Mouse (Mus musculus): ENCODE data around the gene Defb25. TPM values are rescaled to one million over a fixed set of nuclear protein-coding genes. Genes with fewer than 3 reads are reported as not detected.

Gene Defb25
- polyA plus RNA-seq, 1 experiment = not detected

- Histone ChIP-seq H3K4me3 (ENCODE audit: insufficient read depth, low read depth, low read length) (peak overlapping the region; percentile 21), H3K27ac (ENCODE audit: insufficient read depth, low read depth, low read length) (no peak overlapping the region), H3K4me1 (ENCODE audit: control insufficient read depth, insufficient read depth, low read length) (peaks cover 5% of the 10 kb centered on the region; the same call in 1 of the 2 replicates)
- TF ChIP-seq CTCF (IDR thresholded peaks at IDR 0.05; ENCODE audit: insufficient read depth, low read depth, low read length) (no peak), POLR2A (IDR thresholded peaks at IDR 0.05; ENCODE audit: insufficient read depth, low read depth, low read length) (no peak)
- 37% methylated on average over 17 of the region's 17 CpGs for WGBS
These were observed 10.5 kb upstream of the Defb25 start for GRCm38 (mm10) chr2:152633334-152633733.

- 89% methylated on average over 6 of the region's 6 CpGs for WGBS
- TF ChIP-seq POLR2A (IDR thresholded peaks at IDR 0.05; ENCODE audit: insufficient read depth, low read depth, low read length) (no peak), CTCF (IDR thresholded peaks at IDR 0.05; ENCODE audit: insufficient read depth, low read depth, low read length) (no peak)
- no peak overlapping the region for H3K27ac ChIP-seq (ENCODE audit: insufficient read depth, low read depth, low read length)
- H3K4me3 ChIP-seq (ENCODE audit: insufficient read depth, low read depth, low read length) = no peak overlapping the region
- H3K4me1 ChIP-seq (ENCODE audit: control insufficient read depth, insufficient read depth, low read length) = peaks cover 17% of the 10 kb centered on the region
These were observed 7.1 kb upstream of the Defb25 start for GRCm38 (mm10) chr2:152629904-152630303.

GRCm38 (mm10) chr2:152629239-152629638 lies 6.4 kb upstream of the Defb25 start:
- no peak overlapping the region for H3K4me3 ChIP-seq (ENCODE audit: insufficient read depth, low read depth, low read length)
- TF ChIP-seq CTCF (IDR thresholded peaks at IDR 0.05; ENCODE audit: insufficient read depth, low read depth, low read length) = no peak
- TF ChIP-seq POLR2A (IDR thresholded peaks at IDR 0.05; ENCODE audit: insufficient read depth, low read depth, low read length) = no peak
- H3K4me1 ChIP-seq (ENCODE audit: control insufficient read depth, insufficient read depth, low read length) = peaks cover 17% of the 10 kb centered on the region
- no peak overlapping the region for H3K27ac ChIP-seq (ENCODE audit: insufficient read depth, low read depth, low read length)
- 81% methylated on average over 3 of the region's 3 CpGs for WGBS

- Histone ChIP-seq H3K4me1 (ENCODE audit: control insufficient read depth, insufficient read depth, low read length) (peaks cover 11% of the 10 kb centered on the region), H3K27ac (ENCODE audit: insufficient read depth, low read depth, low read length) (no peak overlapping the region), H3K4me3 (ENCODE audit: insufficient read depth, low read depth, low read length) (no peak overlapping the region)
- 68% methylated on average over 17 of the region's 17 CpGs for WGBS
- TF ChIP-seq CTCF (IDR thresholded peaks at IDR 0.05; ENCODE audit: insufficient read depth, low read depth, low read length) (no peak), POLR2A (IDR thresholded peaks at IDR 0.05; ENCODE audit: insufficient read depth, low read depth, low read length) (no peak)
These were observed 5.2 kb upstream of the Defb25 start for GRCm38 (mm10) chr2:152628066-152628465.

GRCm38 (mm10) chr2:152626774-152627591 lies 4.1 kb upstream of the Defb25 start, which contains the start of gene Rem1:
Gene Rem1 (plus strand): TSS chr2:152626951.
- Histone ChIP-seq H3K4me3 (ENCODE audit: insufficient read depth, low read depth, low read length) (peak within 1 kb of the TSS; percentile 26), H3K27ac (ENCODE audit: insufficient read depth, low read depth, low read length) (no peak within 1 kb of the TSS), H3K4me1 (ENCODE audit: control insufficient read depth, insufficient read depth, low read length) (peaks cover 11% of the 10 kb centered on the region)
- TF ChIP-seq CTCF (IDR thresholded peaks at IDR 0.05; ENCODE audit: insufficient read depth, low read depth, low read length) = no peak
- 2% methylated on average over 59 of the region's 59 CpGs for WGBS

- TF ChIP-seq CTCF (IDR thresholded peaks at IDR 0.05; ENCODE audit: insufficient read depth, low read depth, low read length) (no peak), POLR2A (IDR thresholded peaks at IDR 0.05; ENCODE audit: insufficient read depth, low read depth, low read length) (no peak)
These were observed 2.4 kb upstream of the Defb25 start for GRCm38 (mm10) chr2:152625256-152625655.

GRCm38 (mm10) chr2:152624566-152624965 lies 1.7 kb upstream of the Defb25 start:
- H3K4me3 ChIP-seq (ENCODE audit: insufficient read depth, low read depth, low read length) = no peak overlapping the region
- no peak for TF ChIP-seq POLR2A (IDR thresholded peaks at IDR 0.05; ENCODE audit: insufficient read depth, low read depth, low read length)
- no peak for TF ChIP-seq CTCF (IDR thresholded peaks at IDR 0.05; ENCODE audit: insufficient read depth, low read depth, low read length)
- peaks cover 11% of the 10 kb centered on the region for H3K4me1 ChIP-seq (ENCODE audit: control insufficient read depth, insufficient read depth, low read length)
- no peak overlapping the region for H3K27ac ChIP-seq (ENCODE audit: insufficient read depth, low read depth, low read length)
- whole genome bisulfite sequencing = 93% methylated on average over 2 of the region's 2 CpGs

More at GRCm38 (mm10) chr2:152625256-152625655, 2.4 kb upstream of the Defb25 start:
- Histone ChIP-seq H3K4me1 (ENCODE audit: control insufficient read depth, insufficient read depth, low read length) (peaks cover 11% of the 10 kb centered on the region), H3K4me3 (ENCODE audit: insufficient read depth, low read depth, low read length) (no peak overlapping the region), H3K27ac (ENCODE audit: insufficient read depth, low read depth, low read length) (no peak overlapping the region)
- WGBS = 35% methylated on average over 1 of the region's 1 CpGs

GRCm38 (mm10) chr2:152622151-152622550 lies 702 bp downstream of the Defb25 start:
- 91% methylated on average over 13 of the region's 13 CpGs for WGBS
- no peak overlapping the region for H3K27ac ChIP-seq (ENCODE audit: insufficient read depth, low read depth, low read length)
- TF ChIP-seq CTCF (IDR thresholded peaks at IDR 0.05; ENCODE audit: insufficient read depth, low read depth, low read length) (no peak), POLR2A (IDR thresholded peaks at IDR 0.05; ENCODE audit: insufficient read depth, low read depth, low read length) (no peak)

GRCm38 (mm10) chr2:152620367-152621134 lies 2.3 kb downstream of the Defb25 start:
- WGBS = 73% methylated on average over 9 of the region's 9 CpGs
- Histone ChIP-seq H3K27ac (ENCODE audit: insufficient read depth, low read depth, low read length) (no peak overlapping the region), H3K4me3 (ENCODE audit: insufficient read depth, low read depth, low read length) (no peak overlapping the region), H3K4me1 (ENCODE audit: control insufficient read depth, insufficient read depth, low read length) (no peaks in the 10 kb centered on the region)
- TF ChIP-seq POLR2A (IDR thresholded peaks at IDR 0.05; ENCODE audit: insufficient read depth, low read depth, low read length) = no peak
- no peak for TF ChIP-seq CTCF (IDR thresholded peaks at IDR 0.05; ENCODE audit: insufficient read depth, low read depth, low read length)

More at GRCm38 (mm10) chr2:152622151-152622550, 702 bp downstream of the Defb25 start:
- Histone ChIP-seq H3K4me1 (ENCODE audit: control insufficient read depth, insufficient read depth, low read length) (peaks cover 7% of the 10 kb centered on the region), H3K4me3 (ENCODE audit: insufficient read depth, low read depth, low read length) (no peak overlapping the region)

Data from olfactory bulb, adult 2 months (tissue).